Comparison of ENCODE assay signal across 21 mouse cellular contexts in the genomic region with DNA sequence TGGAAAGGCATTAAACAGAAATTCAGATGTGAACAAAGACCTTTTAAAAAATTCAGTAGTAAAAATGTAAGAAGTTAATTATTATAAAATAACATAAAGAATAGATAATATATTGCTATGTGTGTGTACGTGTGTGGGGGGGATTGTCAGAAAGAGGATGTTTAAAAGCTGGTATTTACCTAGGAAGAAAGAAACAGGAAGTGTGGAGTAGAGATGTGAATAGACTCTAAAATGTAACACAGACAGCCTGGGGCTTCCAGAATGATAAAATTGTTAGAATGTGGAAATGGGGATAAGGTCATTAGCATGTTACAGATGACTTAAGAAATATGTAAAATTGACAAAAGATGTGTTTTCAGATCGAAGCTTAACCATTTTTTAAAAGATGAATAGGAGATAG. TPM values are rescaled to one million over a fixed set of nuclear protein-coding genes. Genes with fewer than 3 reads are reported as not detected.
A peak's percentile ranks its signal among the peaks of the same experiment; 100 is the strongest.
DNase-seq lines count a peak whose midpoint lies in the region; ATAC-seq and TF ChIP-seq lines count a peak whose summit lies in the region.
"Had no signal": no experiment of that assay in that cellular context is flagged by ENCODE, and none has a peak within 500 bp of the region (broad histone marks: within the 10 kb centered on the region; RNA-seq: fewer than 3 reads in every experiment).

No protein-coding gene starts in this region.

- no peak for TF ChIP-seq EP300 in heart, adult 2 months (IDR thresholded peaks at IDR 0.05; ENCODE audit: insufficient read depth, low read depth, low read length)

- no peak overlapping the region for H3K27ac ChIP-seq in heart, adult 2 months
- H3K27ac ChIP-seq: embryonic facial prominence, embryonic 12.5 days; forebrain, embryonic 13.5 days; forebrain, embryonic 15.5 days had no signal

- no peak for TF ChIP-seq POLR2A in heart, adult 2 months (IDR thresholded peaks at IDR 0.05; ENCODE audit: insufficient read depth, low read depth, low read length)

- no peaks in the 10 kb centered on the region for H3K36me3 ChIP-seq in heart, adult 2 months (ENCODE audit: control insufficient read depth, insufficient read depth, low read length)
- H3K36me3 ChIP-seq: embryonic facial prominence, embryonic 12.5 days; forebrain, embryonic 15.5 days had no signal

- no peaks in the 10 kb centered on the region for H3K79me2 ChIP-seq in heart, adult 2 months (replicated peaks; ENCODE audit: control insufficient read depth, insufficient read depth, low read length)

- no peak for TF ChIP-seq CTCF in heart, adult 2 months (IDR thresholded peaks at IDR 0.05)

- H3K4me1 ChIP-seq in heart, adult 2 months (ENCODE audit: control insufficient read depth, insufficient read depth, low read length): no peaks in the 10 kb centered on the region
- H3K4me1 ChIP-seq: embryonic facial prominence, embryonic 12.5 days; forebrain, embryonic 13.5 days; forebrain, embryonic 15.5 days had no signal

- no peak overlapping the region for H3K4me3 ChIP-seq in heart, adult 2 months
- H3K4me3 ChIP-seq: embryonic facial prominence, embryonic 12.5 days; forebrain, embryonic 13.5 days; forebrain, embryonic 15.5 days had no signal

- peak; percentile 55 for ATAC-seq in granulocyte monocyte progenitor cell, adult 5-6 weeks (replicated peaks; ENCODE audit: poor library complexity, severe bottlenecking)
- peak; percentile 64 for ATAC-seq in megakaryocyte progenitor cell, adult 5-6 weeks (replicated peaks; ENCODE audit: poor library complexity)
- ATAC-seq: forebrain, embryonic 13.5 days; forebrain, embryonic 15.5 days; forebrain, postnatal 0 days had no signal

- no peak overlapping the region for H3K9ac ChIP-seq in heart, adult 2 months (ENCODE audit: low read depth, low read length)
- H3K9ac ChIP-seq: embryonic facial prominence, embryonic 12.5 days; forebrain, embryonic 13.5 days; forebrain, embryonic 15.5 days; forebrain, postnatal 0 days had no signal

- 51% methylated on average over 2 of the region's 2 CpGs for WGBS in heart, adult 2 months

- intact Hi-C loops in heart, adult 2 months (cut with DNase I): no loop called here

- H3K27me3 ChIP-seq in heart, adult 2 months (ENCODE audit: control insufficient read depth, insufficient read depth, low read length): no peaks in the 10 kb centered on the region
- H3K27me3 ChIP-seq: embryonic facial prominence, embryonic 12.5 days; forebrain, embryonic 13.5 days; forebrain, embryonic 15.5 days had no signal

- DNase-seq in heart, adult 2 months: no peak
- DNase-seq in layer of hippocampus, adult 18-20 months (ENCODE audit: low spot score in 2 of 2): no peak
- DNase-seq in thymus, adult 18-20 months: no peak
- DNase-seq: adrenal gland, adult 2 months; adrenal gland, postnatal 10 days; adrenal gland, postnatal 25 days; cerebellum, adult 11-12 months; cerebellum, adult 2 months; cerebellum, adult 9-10 months; cerebellum, postnatal 10 days; cerebellum, postnatal 25 days; embryo, embryonic 11 days; forebrain, postnatal 0 days had no signal

RNA-seq across cellular contexts. Expression of gene Adgb, which starts 12.0 kb away (rescaled TPM):
- 1.7 and 2.9 TPM in 2 replicates for total RNA-seq in granulocyte monocyte progenitor cell, adult 5-6 weeks (2014; fragmentation: Nextera tagmentation)
- total RNA-seq in granulocyte monocyte progenitor cell, adult 5-6 weeks (2017): 0.21 and 2.0 TPM in 2 replicates
- 0.72 and 1.3 TPM in 2 replicates for total RNA-seq in megakaryocyte progenitor cell, adult 5-6 weeks (2015)
- total RNA-seq in megakaryocyte progenitor cell, adult 5-6 weeks (2017): 0.21 and 0.51 TPM in 2 replicates
- under 1 TPM in 1 of 2 experiments, not detected in 1; 0.07 TPM for total RNA-seq in heart, adult 2 months (2021)
- polyA plus RNA-seq in heart, adult 2 months (2012; rRNA removed): 0.18 and 0.27 TPM in 2 replicates
- under 1 TPM; 0.59 to 0.68 TPM for total RNA-seq in layer of hippocampus, adult 18-20 months (2021)
- total RNA-seq: ES-E14, MEL had no signal
- polyA plus RNA-seq: C2C12 had no signal
